Mouse (Mus musculus) limb, embryonic 11.5 days (tissue): Measurements from ENCODE around the gene Ptpru. TPM values are rescaled to one million over a fixed set of nuclear protein-coding genes. Genes with fewer than 3 reads are reported as not detected.

Experiments
- ATAC-seq: fragments of 200-750 bp; cut with Nextera tagmentation; 2 replicates; pipeline ENCODE4 v1.8.0; 2017; ENCODE audit warnings: low read depth; ENCODE audit not compliant: insufficient number of reproducible peaks, low FRiP score, low TSS enrichment
- DNase-seq: peaks from one replicate; pipeline ENCODE4 v3.0.0-alpha.2; 2015; ENCODE audit warnings: low spot score
- H3K27ac ChIP-seq: fragments of 300-500 bp; sonication (generic); replicated peaks from 2 replicates; pipeline ENCODE4 v1.5.1; 2014; ENCODE audit warnings: low read depth, mild to moderate bottlenecking, low read length
- H3K27me3 ChIP-seq: fragments of 300-500 bp; sonication (generic); 2 replicates; pipeline ENCODE4 v1.6.1; 2014; ENCODE audit warnings: mild to moderate bottlenecking, low read length, mixed read lengths; ENCODE audit not compliant: control insufficient read depth, insufficient read depth
- H3K36me3 ChIP-seq: fragments of 300-500 bp; sonication (generic); 2 replicates; pipeline ENCODE4 v1.6.1; 2014; ENCODE audit warnings: mild to moderate bottlenecking, low read length, moderate library complexity, mixed read lengths; ENCODE audit not compliant: control insufficient read depth, insufficient read depth
- H3K4me1 ChIP-seq: fragments of 300-500 bp; sonication (generic); 2 replicates; pipeline ENCODE4 v1.6.1; 2014; ENCODE audit warnings: low read length, mixed read lengths; ENCODE audit not compliant: control insufficient read depth, insufficient read depth
- H3K4me2 ChIP-seq: fragments of 300-500 bp; sonication (generic); 2 replicates; pipeline ENCODE4 v1.6.1; 2014; ENCODE audit warnings: low read depth, mild to moderate bottlenecking, moderate library complexity; ENCODE audit not compliant: severe bottlenecking
- H3K4me3 ChIP-seq: fragments of 300-500 bp; sonication (generic); 2 replicates; pipeline ENCODE4 v1.5.1; 2014; ENCODE audit warnings: low read depth, low read length
- H3K9ac ChIP-seq: fragments of 300-500 bp; sonication (generic); 2 replicates; pipeline ENCODE4 v1.6.1; 2014; ENCODE audit warnings: mild to moderate bottlenecking, low read length
- H3K9me3 ChIP-seq: fragments of 300-500 bp; sonication (generic); 2 replicates; pipeline ENCODE4 v1.6.1; 2016; ENCODE audit warnings: low read length; ENCODE audit not compliant: control insufficient read depth
- WGBS: fragments of 180-500 bp; shearing (Covaris S2); extraction: QIAGEN DNeasy Blood & Tissue Kit; methylation state at CpG from one replicate; pipeline ENCODE4 v1.1.7; 2014; 5-methylcytosine and 5-hydroxymethylcytosine counted together
- polyA plus RNA-seq: library from polyadenylated mRNA; unstranded; fragments of >200 nt; fragmentation: Nextera tagmentation; extraction: Ambion mirVana; gene quantifications from 2 replicates; pipeline ENCODE4 v1.2.1, GENCODE M21; 2014

The Ptpru gene
- polyA plus RNA-seq, 1 experiment from 2014 or later = 12.5 TPM

DNA sequence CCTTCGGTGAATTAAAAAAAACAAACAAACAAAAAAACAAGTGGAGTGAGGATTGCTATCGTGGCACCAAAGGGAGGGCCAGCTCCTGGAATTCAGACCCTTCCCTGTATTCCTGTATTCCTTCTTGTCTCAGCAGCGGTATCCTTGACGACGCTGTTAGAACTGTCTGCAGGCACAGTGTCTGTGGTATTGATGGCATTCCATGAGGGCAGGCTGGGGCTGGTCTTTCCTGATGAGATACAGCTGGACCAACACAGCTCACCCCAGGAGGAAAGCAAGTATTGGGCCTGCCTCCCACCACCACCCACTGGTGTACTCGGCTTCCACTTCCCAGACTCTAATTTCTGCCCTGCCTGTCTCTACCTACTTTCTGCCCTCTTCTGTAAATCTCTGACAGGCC lies 10.0 kb upstream of the Ptpru start:
- 66% methylated on average over 6 of the region's 6 CpGs for WGBS
- Histone ChIP-seq H3K4me1 (peaks cover 3% of the 10 kb centered on the region; the same call in 1 of the 2 replicates), H3K4me3 (no peak overlapping the region), H3K9me3 (no peaks in the 10 kb centered on the region), H3K4me2 (no peak overlapping the region), H3K9ac (no peak overlapping the region), H3K27me3 (no peaks in the 10 kb centered on the region), H3K36me3 (no peaks in the 10 kb centered on the region), H3K27ac (peak overlapping the region; percentile 36; the same call in 1 of the 2 replicates)
- DNase-seq (no peak), ATAC-seq (no peak)

DNA sequence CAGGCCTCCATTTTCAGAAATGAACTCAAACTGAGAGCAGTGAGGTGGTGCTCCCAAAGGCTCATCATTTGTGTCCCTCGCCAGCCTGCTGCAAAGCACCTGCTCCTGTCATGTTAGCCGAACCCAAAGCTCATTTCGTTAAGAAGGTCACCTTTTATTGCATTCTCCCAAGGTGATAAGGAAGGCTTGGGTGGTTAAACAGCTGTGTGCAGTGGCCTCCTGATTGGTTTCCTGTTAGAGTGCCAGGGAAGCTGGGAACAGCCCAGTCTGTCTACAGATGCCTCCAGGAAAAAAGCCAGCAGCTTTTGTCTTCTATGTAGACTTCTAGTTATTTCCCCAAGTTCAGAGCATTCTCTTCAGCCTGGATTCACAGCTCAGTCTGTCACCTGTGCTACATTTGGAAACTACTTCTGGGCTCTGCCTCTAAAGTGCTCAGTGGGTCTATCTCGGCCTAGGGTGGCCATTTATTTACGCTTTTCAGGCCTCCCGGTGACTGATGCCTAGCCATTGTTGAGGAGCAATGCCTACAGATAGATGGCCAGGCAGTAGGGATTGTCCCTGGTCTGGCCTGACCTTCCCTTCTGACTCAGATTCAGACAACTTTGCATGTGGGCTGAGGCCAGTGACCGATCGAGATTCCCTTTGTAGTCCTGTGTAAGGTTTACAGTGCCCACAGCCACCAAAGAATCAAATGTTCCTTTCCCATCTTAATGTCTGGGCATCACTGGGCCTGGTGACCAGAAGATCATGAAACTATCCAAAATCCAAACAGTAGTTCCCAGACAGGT lies 8.1 kb upstream of the Ptpru start:
- ATAC-seq (no peak), DNase-seq (no peak)
- Histone ChIP-seq H3K4me2 (no peak overlapping the region), H3K36me3 (no peaks in the 10 kb centered on the region), H3K9ac (no peak overlapping the region), H3K27me3 (no peaks in the 10 kb centered on the region), H3K4me1 (peaks cover 3% of the 10 kb centered on the region; the same call in 1 of the 2 replicates), H3K27ac (no peak overlapping the region), H3K4me3 (no peak overlapping the region), H3K9me3 (no peaks in the 10 kb centered on the region)
- 84% methylated on average over 8 of the region's 8 CpGs for WGBS

DNA sequence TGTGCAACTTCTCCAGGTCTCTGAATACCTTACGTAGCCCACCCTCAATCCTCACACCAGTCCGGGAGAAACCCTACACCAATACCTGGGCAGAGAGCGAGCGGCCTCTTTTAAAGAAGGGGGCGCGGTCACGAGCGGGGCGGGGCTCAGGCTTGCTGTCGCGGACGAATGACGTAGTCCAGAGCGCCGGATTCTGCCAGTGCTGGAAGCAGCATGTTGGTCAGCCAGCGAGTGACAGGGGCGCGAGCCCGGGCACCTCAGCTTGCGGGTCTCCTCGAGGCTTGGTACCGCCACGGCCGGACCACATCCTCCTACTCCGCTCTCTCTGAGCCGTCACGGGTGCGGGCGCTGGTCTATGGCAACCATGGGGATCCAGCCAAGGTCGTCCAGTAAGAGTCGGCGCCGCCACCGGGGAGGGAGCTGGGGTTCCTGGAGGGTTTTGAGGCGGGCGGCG lies 5.2 kb upstream of the Ptpru start, which contains the start of gene Mecr:
Gene Mecr (plus strand): TSS at position 181 of the 454 bp plus-strand sequence.
- peak; percentile 82 for ATAC-seq
- H3K27ac ChIP-seq = no peak within 1 kb of the TSS

DNA sequence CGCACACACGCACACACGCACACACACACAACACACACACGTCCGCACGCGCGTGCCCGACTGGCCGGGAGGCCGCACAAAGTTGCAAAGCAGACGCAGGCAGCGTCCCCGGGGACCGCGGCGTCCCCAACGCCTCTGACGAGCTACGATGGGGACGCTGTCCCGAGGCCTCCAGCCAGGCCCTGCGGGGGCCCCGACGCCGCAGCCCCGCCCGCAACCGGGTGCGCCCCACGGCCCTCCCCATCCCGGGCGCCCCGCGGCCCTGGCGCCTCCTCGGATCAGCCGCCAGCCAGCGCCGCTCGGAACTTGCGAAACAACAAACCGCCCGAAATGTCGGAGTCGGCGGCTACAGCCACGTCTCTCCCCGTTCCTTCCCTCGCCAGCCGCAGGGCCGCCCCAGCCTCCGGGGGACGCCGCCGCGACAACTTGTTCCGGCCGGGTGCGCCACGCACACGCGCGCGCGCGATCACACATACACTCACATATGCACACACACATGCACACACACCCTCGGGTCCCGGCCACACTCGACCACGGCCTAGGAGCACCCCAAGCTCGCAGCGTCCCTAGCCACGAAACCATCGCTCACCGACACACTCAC lies 1.1 kb downstream of the Ptpru start:
- Histone ChIP-seq H3K27ac (no peak overlapping the region), H3K9me3 (no peaks in the 10 kb centered on the region), H3K4me3 (peak overlapping the region; percentile 58), H3K36me3 (no peaks in the 10 kb centered on the region), H3K4me1 (peaks cover 13% of the 10 kb centered on the region), H3K4me2 (peak overlapping the region; percentile 98), H3K27me3 (peaks cover 3% of the 10 kb centered on the region; the same call in 1 of the 2 replicates), H3K9ac (peak overlapping the region; percentile 82)
- no peak for ATAC-seq
- DNase-seq = peak; percentile 69
- WGBS = under 1% methylated on average over 76 of the region's 76 CpGs

More for the DNA sequence above, 5.2 kb upstream of the Ptpru start, which contains the start of gene Mecr:
- Histone ChIP-seq H3K36me3 (no peaks in the 10 kb centered on the region), H3K9ac (peak within 1 kb of the TSS; percentile 71), H3K4me1 (peaks cover 3% of the 10 kb centered on the region; the same call in 1 of the 2 replicates), H3K9me3 (no peaks in the 10 kb centered on the region), H3K27me3 (no peaks in the 10 kb centered on the region), H3K4me3 (peak within 1 kb of the TSS; percentile 98), H3K4me2 (peak within 1 kb of the TSS; percentile 86)
- WGBS = under 1% methylated on average over 37 of the region's 37 CpGs
- peak; percentile 98 for DNase-seq

DNA sequence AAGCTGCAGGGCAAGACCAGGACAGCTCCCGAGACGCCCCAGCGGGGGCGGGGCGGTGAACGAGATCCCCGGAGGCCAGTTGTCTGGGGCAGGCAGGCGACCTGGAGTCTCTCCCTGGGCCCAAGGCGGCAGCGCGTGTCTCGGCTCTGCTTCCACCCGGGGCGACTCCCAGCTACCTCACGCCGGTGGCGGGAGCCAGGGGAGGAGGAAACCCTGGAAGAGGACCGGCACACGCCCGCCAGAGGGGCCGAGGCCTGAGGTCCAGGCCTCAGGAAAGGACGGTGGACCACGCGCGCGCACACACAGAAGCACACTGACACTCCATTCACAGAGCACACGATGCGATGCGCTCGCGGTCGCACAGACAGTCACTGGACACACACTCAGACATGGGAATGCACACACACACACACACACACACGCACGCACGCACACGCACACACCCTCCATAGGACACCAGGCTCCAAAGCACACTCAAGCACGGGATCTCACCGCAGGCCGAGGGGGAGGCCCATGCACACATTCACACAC lies 1.7 kb downstream of the Ptpru start:
- peak overlapping the region; percentile 82 for H3K9ac ChIP-seq
- no peaks in the 10 kb centered on the region for H3K9me3 ChIP-seq
- H3K4me3 ChIP-seq = peak overlapping the region; percentile 58
- H3K27ac ChIP-seq = no peak overlapping the region
- WGBS = under 1% methylated on average over 39 of the region's 39 CpGs
- ATAC-seq (no peak), DNase-seq (peak; percentile 70)
- H3K36me3 ChIP-seq = no peaks in the 10 kb centered on the region
- H3K4me2 ChIP-seq = peak overlapping the region; percentile 98
- H3K4me1 ChIP-seq = peaks cover 13% of the 10 kb centered on the region
- H3K27me3 ChIP-seq = peaks cover 3% of the 10 kb centered on the region; the same call in 1 of the 2 replicates

DNA sequence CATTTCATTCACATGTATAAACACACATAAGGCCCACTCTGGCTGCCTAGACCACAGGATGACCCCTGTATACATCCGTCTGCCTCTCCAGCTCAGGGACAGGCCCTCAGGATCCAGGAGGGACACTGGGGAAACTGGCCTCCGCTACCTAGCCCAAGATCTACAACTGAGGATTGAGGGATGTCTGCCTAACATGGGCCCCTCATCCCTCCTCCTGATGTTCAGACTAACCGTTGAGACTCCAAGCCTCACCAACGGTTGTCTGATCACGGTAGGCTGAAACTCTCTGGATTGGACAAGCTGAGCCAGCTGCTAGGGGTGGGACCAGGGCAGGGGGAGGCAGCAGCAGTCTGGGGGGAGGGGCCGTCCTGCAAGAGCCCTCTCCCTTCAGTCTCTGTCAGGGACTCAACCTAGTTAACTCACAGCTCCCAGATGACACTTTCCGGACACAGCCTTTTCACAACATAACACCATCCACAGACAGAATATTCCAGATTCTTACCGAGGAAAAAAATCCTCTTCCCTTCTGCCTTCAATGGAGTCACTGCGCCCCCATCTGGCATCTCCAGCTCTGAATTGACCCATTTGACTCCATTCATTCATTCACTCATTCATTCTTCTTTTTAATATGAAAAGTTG lies 4.0 kb downstream of the Ptpru start:
- Histone ChIP-seq H3K4me3 (no peak overlapping the region), H3K9ac (no peak overlapping the region), H3K9me3 (no peaks in the 10 kb centered on the region), H3K4me1 (peaks cover 13% of the 10 kb centered on the region), H3K36me3 (no peaks in the 10 kb centered on the region), H3K27me3 (peaks cover 3% of the 10 kb centered on the region; the same call in 1 of the 2 replicates), H3K4me2 (no peak overlapping the region), H3K27ac (no peak overlapping the region)
- WGBS = 27% methylated on average over 9 of the region's 9 CpGs
- DNase-seq (peak; percentile 45), ATAC-seq (no peak)

DNA sequence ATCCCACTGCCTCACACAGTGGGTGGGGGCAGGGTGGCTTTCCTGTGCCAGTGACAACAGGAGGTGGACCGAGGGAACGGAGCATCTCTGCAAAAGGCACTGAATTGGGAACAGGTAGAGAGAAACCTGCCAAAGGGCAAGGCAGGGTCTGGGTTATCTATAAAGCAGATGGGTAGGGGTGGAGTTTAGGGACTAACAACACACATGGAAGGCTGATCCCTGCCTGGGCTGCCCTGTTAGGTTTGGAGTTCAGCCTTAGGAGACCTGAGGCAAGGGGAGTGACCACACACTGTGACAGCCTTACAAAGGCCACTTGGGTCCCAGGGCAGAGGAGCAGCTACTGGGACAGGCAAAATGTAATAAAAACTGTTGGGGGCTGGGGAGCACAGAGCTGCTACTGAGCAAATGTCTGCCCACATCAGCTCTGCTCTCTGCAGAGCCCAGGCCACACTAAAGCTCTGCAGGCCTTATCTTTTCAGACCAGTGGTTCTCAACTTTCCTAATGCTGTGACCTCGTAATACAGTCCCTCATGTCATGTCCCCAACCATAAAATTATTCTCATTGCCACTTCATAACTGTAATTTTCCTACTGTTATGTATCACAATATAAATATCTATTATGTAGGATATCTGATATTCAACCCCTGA lies 5.2 kb downstream of the Ptpru start:
- Histone ChIP-seq H3K4me3 (no peak overlapping the region), H3K27ac (no peak overlapping the region), H3K4me1 (peaks cover 13% of the 10 kb centered on the region), H3K36me3 (no peaks in the 10 kb centered on the region), H3K9me3 (no peaks in the 10 kb centered on the region), H3K9ac (no peak overlapping the region), H3K27me3 (peaks cover 3% of the 10 kb centered on the region; the same call in 1 of the 2 replicates), H3K4me2 (no peak overlapping the region)
- DNase-seq (no peak), ATAC-seq (no peak)
- WGBS = 68% methylated on average over 3 of the region's 3 CpGs
